Mouse (Mus musculus): ENCODE data around the gene Ptger2.
A peak's percentile ranks its signal among the peaks of the same experiment; 100 is the strongest.
"Not testable (repeated sequence)": the region's sequence is repeated elsewhere in the genome, so short reads cannot be mapped to it uniquely, and the experiment has no call there.

- TF ChIP-seq CTCF (IDR thresholded peaks at IDR 0.05; ENCODE audit: insufficient read depth, low read length): peak; percentile 35; the same call in 1 of the 2 replicates
- not testable (repeated sequence) for TF ChIP-seq POLR2A (IDR thresholded peaks at IDR 0.05; ENCODE audit: borderline replicate concordance, extremely low read depth, low read depth, low read length)
Measured at GRCm38 (mm10) chr14:44977278-44977677, 10.7 kb upstream of the Ptger2 start.
